ENCODE assay signal across 14 mouse cellular contexts in genomic region chr10:62412906-62413605, GRCm38 (mm10). TPM values are rescaled to one million over a fixed set of nuclear protein-coding genes. Genes with fewer than 3 reads are reported as not detected.
A peak's percentile ranks its signal among the peaks of the same experiment; 100 is the strongest.
DNase-seq lines count a peak whose midpoint lies in the region; ATAC-seq lines count a peak whose summit lies in the region.
"Had no signal": no experiment of that assay in that cellular context is flagged by ENCODE, and none has a peak within 500 bp of the region (broad histone marks: within the 10 kb centered on the region; RNA-seq: fewer than 3 reads in every experiment).

No protein-coding gene starts in this region.

- H3K27ac ChIP-seq in limb, embryonic 12.5 days: no peak overlapping the region
- H3K27ac ChIP-seq in limb, embryonic 10.5 days: no peak overlapping the region
- peak overlapping the region; percentile 80 for H3K27ac ChIP-seq in stomach, embryonic 14.5 days (ENCODE audit: low read length)
- H3K27ac ChIP-seq: limb, embryonic 13.5 days had no signal

- 0 out of 2 replicates have a peak, but pooled peaks cover 7% of the 10 kb centered on the region for H3K27me3 ChIP-seq in limb, embryonic 12.5 days
- peaks cover 6% of the 10 kb centered on the region; the same call in 1 of the 2 replicates for H3K27me3 ChIP-seq in limb, embryonic 10.5 days (ENCODE audit: low read depth, poor library complexity, severe bottlenecking)
- H3K27me3 ChIP-seq in stomach, embryonic 14.5 days (ENCODE audit: control insufficient read depth, insufficient read depth, low read length): no peaks in the 10 kb centered on the region
- H3K27me3 ChIP-seq: limb, embryonic 13.5 days had no signal

- no peak for DNase-seq in limb, embryonic 10.5 days (ENCODE audit: low spot score)
- DNase-seq in c-Kit-positive CD71-positive TER-119-negative erythroid progenitor cells, embryonic 14.5 days (ENCODE audit: low read depth): peak; percentile 49
- peak; percentile 50 for DNase-seq in kidney, postnatal 10 days
- no peak for DNase-seq in thymus, postnatal 10 days (ENCODE audit: low spot score in 2 of 2)
- DNase-seq in right cerebral cortex, postnatal 14 days: no peak
- DNase-seq: cerebellum, adult 8-10 months; spleen, adult 18-20 months had no signal

- no peak for ATAC-seq in limb, embryonic 12.5 days (ENCODE audit: insufficient number of reproducible peaks, insufficient read depth, low FRiP score, low TSS enrichment, low read depth)
- peak; percentile 82 for ATAC-seq in stomach, embryonic 14.5 days (ENCODE audit: insufficient number of reproducible peaks, insufficient read depth, low FRiP score, low read depth)
- no peak for ATAC-seq in megakaryocyte-erythroid progenitor cell, adult 5-6 weeks (replicated peaks; ENCODE audit: low FRiP score, low TSS enrichment, poor library complexity, severe bottlenecking)

- no peak overlapping the region for H3K4me2 ChIP-seq in limb, embryonic 12.5 days
- H3K4me2 ChIP-seq in stomach, embryonic 14.5 days (replicated peaks; ENCODE audit: low read depth, low read length): no peak overlapping the region
- H3K4me2 ChIP-seq: limb, embryonic 13.5 days had no signal

- 0 out of 2 replicates have a peak overlapping the region, but pooled peaks have one; percentile 23 for H3K9ac ChIP-seq in limb, embryonic 12.5 days (replicated peaks)
- H3K9ac ChIP-seq in stomach, embryonic 14.5 days (replicated peaks; ENCODE audit: low read depth, low read length): no peak overlapping the region
- H3K9ac ChIP-seq: limb, embryonic 13.5 days had no signal

- no peaks in the 10 kb centered on the region for H3K9me3 ChIP-seq in limb, embryonic 12.5 days
- no peaks in the 10 kb centered on the region for H3K9me3 ChIP-seq in limb, embryonic 10.5 days (replicated peaks)
- H3K9me3 ChIP-seq in stomach, embryonic 14.5 days (ENCODE audit: control insufficient read depth, low read depth, low read length): no peaks in the 10 kb centered on the region
- H3K9me3 ChIP-seq: limb, embryonic 13.5 days had no signal

- 14% methylated on average over 8 of the region's 8 CpGs for WGBS in limb, embryonic 12.5 days
- 13% methylated on average over 8 of the region's 8 CpGs for WGBS in limb, embryonic 10.5 days
- 8% methylated on average over 8 of the region's 8 CpGs for WGBS in stomach, embryonic 14.5 days

- H3K4me1 ChIP-seq in limb, embryonic 12.5 days (replicated peaks): peaks cover 8% of the 10 kb centered on the region
- peaks cover 16% of the 10 kb centered on the region for H3K4me1 ChIP-seq in limb, embryonic 10.5 days
- H3K4me1 ChIP-seq in stomach, embryonic 14.5 days (ENCODE audit: control insufficient read depth, insufficient read depth, low read length): no peaks in the 10 kb centered on the region

- no peaks in the 10 kb centered on the region for H3K36me3 ChIP-seq in limb, embryonic 12.5 days
- H3K36me3 ChIP-seq in limb, embryonic 10.5 days: no peaks in the 10 kb centered on the region
- no peaks in the 10 kb centered on the region for H3K36me3 ChIP-seq in stomach, embryonic 14.5 days (ENCODE audit: control insufficient read depth, insufficient read depth, low read length)
- H3K36me3 ChIP-seq: limb, embryonic 13.5 days had no signal

- H3K4me3 ChIP-seq in limb, embryonic 12.5 days (replicated peaks): no peak overlapping the region
- no peak overlapping the region for H3K4me3 ChIP-seq in limb, embryonic 10.5 days
- no peak overlapping the region for H3K4me3 ChIP-seq in stomach, embryonic 14.5 days (ENCODE audit: low read depth, low read length)
- H3K4me3 ChIP-seq: limb, embryonic 13.5 days had no signal

RNA-seq across cellular contexts. Expression of gene Hkdc1, which starts 9.2 kb away (rescaled TPM):
- polyA plus RNA-seq in limb, embryonic 12.5 days (2016; fragmentation: Nextera tagmentation; extraction: Ambion mirVana): 3.8 and 5.1 TPM in 2 replicates
- polyA plus RNA-seq in limb, embryonic 10.5 days (2016; fragmentation: Nextera tagmentation; extraction: Ambion mirVana): 0.20 and 1.1 TPM in 2 replicates
- 2.0 and 2.2 TPM in 2 replicates for polyA plus RNA-seq in stomach, embryonic 14.5 days (2014; fragmentation: Nextera tagmentation; extraction: Ambion mirVana)
- not detected in 2 replicates for total RNA-seq in megakaryocyte-erythroid progenitor cell, adult 5-6 weeks (2014; fragmentation: Nextera tagmentation)
- not detected in 2 replicates for total RNA-seq in megakaryocyte-erythroid progenitor cell, adult 5-6 weeks (2017)
- total RNA-seq: hematopoietic stem cell, adult 5-6 weeks had no signal
- polyA plus RNA-seq: forebrain, embryonic 11.5 days; neural tube, embryonic 11.5 days had no signal

RNA-seq across cellular contexts. Expression of gene Hk1, which starts 33.3 kb away (rescaled TPM):
- 38.0 and 38.5 TPM in 2 replicates for polyA plus RNA-seq in limb, embryonic 12.5 days (2016; fragmentation: Nextera tagmentation; extraction: Ambion mirVana)
- 25.4 and 33.7 TPM in 2 replicates for polyA plus RNA-seq in limb, embryonic 10.5 days (2016; fragmentation: Nextera tagmentation; extraction: Ambion mirVana)
- 19.4 and 23.6 TPM in 2 replicates for polyA plus RNA-seq in stomach, embryonic 14.5 days (2014; fragmentation: Nextera tagmentation; extraction: Ambion mirVana)
- 212 and 217 TPM in 2 replicates for total RNA-seq in megakaryocyte-erythroid progenitor cell, adult 5-6 weeks (2014; fragmentation: Nextera tagmentation)
- 295 and 330 TPM in 2 replicates for total RNA-seq in megakaryocyte-erythroid progenitor cell, adult 5-6 weeks (2017)

RNA-seq across cellular contexts. Expression of gene 4930507D05Rik, which starts 36.2 kb away (rescaled TPM):
- 0.71 and 1.1 TPM in 2 replicates for polyA plus RNA-seq in limb, embryonic 12.5 days (2016; fragmentation: Nextera tagmentation; extraction: Ambion mirVana)
- 0.89 and 1.1 TPM in 2 replicates for polyA plus RNA-seq in limb, embryonic 10.5 days (2016; fragmentation: Nextera tagmentation; extraction: Ambion mirVana)
- 0.71 and 0.90 TPM in 2 replicates for polyA plus RNA-seq in stomach, embryonic 14.5 days (2014; fragmentation: Nextera tagmentation; extraction: Ambion mirVana)
- 1.2 and 1.4 TPM in 2 replicates for total RNA-seq in megakaryocyte-erythroid progenitor cell, adult 5-6 weeks (2014; fragmentation: Nextera tagmentation)
- 0.99 and 1.2 TPM in 2 replicates for total RNA-seq in megakaryocyte-erythroid progenitor cell, adult 5-6 weeks (2017)

RNA-seq across cellular contexts. Expression of gene Supv3l1, which starts 36.5 kb away (rescaled TPM):
- 30.1 and 32.3 TPM in 2 replicates for polyA plus RNA-seq in limb, embryonic 12.5 days (2016; fragmentation: Nextera tagmentation; extraction: Ambion mirVana)
- 30.9 and 31.6 TPM in 2 replicates for polyA plus RNA-seq in limb, embryonic 10.5 days (2016; fragmentation: Nextera tagmentation; extraction: Ambion mirVana)
- polyA plus RNA-seq in stomach, embryonic 14.5 days (2014; fragmentation: Nextera tagmentation; extraction: Ambion mirVana): 25.5 and 25.8 TPM in 2 replicates
- total RNA-seq in megakaryocyte-erythroid progenitor cell, adult 5-6 weeks (2014; fragmentation: Nextera tagmentation): 61.9 and 63.9 TPM in 2 replicates
- total RNA-seq in megakaryocyte-erythroid progenitor cell, adult 5-6 weeks (2017): 60.6 and 72.4 TPM in 2 replicates

Comparison
In these comparisons a context has a peak if more than half of its experiments do, and no peak if none do; other contexts are left out.
1. DNase-seq: peak in c-Kit-positive CD71-positive TER-119-negative erythroid progenitor cells, embryonic 14.5 days (single experiment) and kidney, postnatal 10 days (single experiment); none in limb, embryonic 10.5 days (single experiment), thymus, postnatal 10 days (0 of 2) and right cerebral cortex, postnatal 14 days (single experiment).